Mouse (Mus musculus): ENCODE measurements at regions not wholly inside any gene's neighbourhood (a gene's known extent, or its start where the extent isn't known, plus 50 kb on each side); places are given as distances from the start of the nearest gene placed in this dataset.

- Histone ChIP-seq H3K4me3 (ENCODE audit: control insufficient read depth in 1 of 2, insufficient read depth in 1 of 2, low read depth in 2 of 2, low read length in 2 of 2) (no peak overlapping the region), H3K27me3 (ENCODE audit: control insufficient read depth in 1 of 2, insufficient read depth in 2 of 2, low read length in 2 of 2) (no peaks in the 10 kb centered on the region), H3K9me3 (replicated peaks; ENCODE audit: insufficient read depth, low read length) (no peaks in the 10 kb centered on the region), H3K79me2 (ENCODE audit: control insufficient read depth, insufficient read depth, low read length, poor library complexity) (no peaks in the 10 kb centered on the region), H3K9ac (ENCODE audit: control insufficient read depth, low read depth, low read length, poor library complexity, severe bottlenecking) (no peak overlapping the region), H3K4me1 (ENCODE audit: control insufficient read depth in 1 of 2, insufficient read depth in 2 of 2, low read length in 2 of 2) (no peaks in the 10 kb centered on the region), H3K36me3 (ENCODE audit: control insufficient read depth in 1 of 2, insufficient read depth in 2 of 2, low read length in 2 of 2) (no peaks in the 10 kb centered on the region), H3K27ac (ENCODE audit: control insufficient read depth, low read depth, low read length) (no peak overlapping the region)
- TF ChIP-seq GATA1 (IDR thresholded peaks at IDR 0.05; ENCODE audit: low read depth, low read length) = no peak
- TF ChIP-seq SMC3 (IDR thresholded peaks at IDR 0.05; ENCODE audit: low read depth, low read length) = no peak
- TF ChIP-seq BHLHE40 (IDR thresholded peaks at IDR 0.05; ENCODE audit: borderline replicate concordance, low read depth, low read length) = no peak
- no peak for TF ChIP-seq POLR2A (IDR thresholded peaks at IDR 0.05; ENCODE audit: control insufficient read depth in 1 of 2, insufficient read depth in 1 of 2, low read depth in 1 of 2, low read length in 2 of 2, poor library complexity in 1 of 2)
- no peak for TF ChIP-seq RAD21 (IDR thresholded peaks at IDR 0.05; ENCODE audit: low read depth, low read length)
- no peak for TF ChIP-seq POLR2AphosphoS5 (IDR thresholded peaks at IDR 0.05; ENCODE audit: borderline replicate concordance, low read depth, low read length)
- TF ChIP-seq HCFC1 (IDR thresholded peaks at IDR 0.05; ENCODE audit: low read depth, low read length) = no peak
- TF ChIP-seq MAX (IDR thresholded peaks at IDR 0.05; ENCODE audit: low read length) = no peak
- TF ChIP-seq ZMIZ1 (IDR thresholded peaks at IDR 0.05; ENCODE audit: low read depth, low read length) = no peak
- no peak for TF ChIP-seq KAT2A (conservative IDR thresholded peaks at IDR 0.05; ENCODE audit: low read depth, low read length)
- TF ChIP-seq TBP (IDR thresholded peaks at IDR 0.05; ENCODE audit: low read depth, low read length) = no peak
- TF ChIP-seq POLR2AphosphoS2 (IDR thresholded peaks at IDR 0.05; ENCODE audit: low read length) = no peak
- no peak for DNase-seq (ENCODE audit: low read depth, low spot score)
These were observed 460.9 kb downstream of the Nsun3 start for GRCm38 (mm10) chr16:62325534-62326244.

DNA sequence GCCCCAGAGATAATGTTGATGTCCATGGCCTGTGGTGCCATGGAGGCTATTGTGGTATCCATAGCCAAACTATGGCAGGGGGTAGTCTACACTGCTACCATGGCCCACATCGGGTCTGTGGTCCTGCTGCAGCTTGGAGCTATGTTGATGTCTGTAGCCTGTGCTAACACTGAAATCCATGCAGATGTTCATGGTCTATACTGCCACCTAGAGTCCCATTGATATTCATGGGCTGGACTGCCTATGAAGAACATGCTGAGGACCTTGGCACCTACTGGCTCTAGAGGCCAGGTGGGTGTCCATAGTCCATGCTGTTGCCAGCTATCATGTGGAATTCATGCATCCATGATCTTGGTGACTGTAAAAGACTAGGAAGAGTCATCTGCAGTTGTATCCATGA, 463.8 kb downstream of the Nsun3 start:
- Histone ChIP-seq H3K27ac (ENCODE audit: control insufficient read depth, low read depth, low read length) (no peak overlapping the region), H3K9me3 (replicated peaks; ENCODE audit: insufficient read depth, low read length) (no peaks in the 10 kb centered on the region), H3K27me3 (ENCODE audit: control insufficient read depth in 1 of 2, insufficient read depth in 2 of 2, low read length in 2 of 2) (no peaks in the 10 kb centered on the region), H3K9ac (ENCODE audit: control insufficient read depth, low read depth, low read length, poor library complexity, severe bottlenecking) (no peak overlapping the region), H3K36me3 (ENCODE audit: control insufficient read depth in 1 of 2, insufficient read depth in 2 of 2, low read length in 2 of 2) (no peaks in the 10 kb centered on the region), H3K4me3 (ENCODE audit: control insufficient read depth in 1 of 2, insufficient read depth in 1 of 2, low read depth in 2 of 2, low read length in 2 of 2) (no peak overlapping the region), H3K4me1 (ENCODE audit: control insufficient read depth in 1 of 2, insufficient read depth in 2 of 2, low read length in 2 of 2) (no peaks in the 10 kb centered on the region), H3K79me2 (ENCODE audit: control insufficient read depth, insufficient read depth, low read length, poor library complexity) (no peaks in the 10 kb centered on the region)
- DNase-seq (ENCODE audit: low read depth, low spot score) = no peak
- TF ChIP-seq MYB (IDR thresholded peaks at IDR 0.05; ENCODE audit: low read depth, low read length) (no peak), RAD21 (IDR thresholded peaks at IDR 0.05; ENCODE audit: low read depth, low read length) (no peak), ZNF384 (IDR thresholded peaks at IDR 0.05; ENCODE audit: low read depth, low read length) (no peak), CHD2 (IDR thresholded peaks at IDR 0.05; ENCODE audit: low read length) (no peak), ZKSCAN1 (IDR thresholded peaks at IDR 0.05; ENCODE audit: low read depth, low read length) (no peak), CHD1 (IDR thresholded peaks at IDR 0.05; ENCODE audit: low read depth, low read length) (no peak), NRF1 (IDR thresholded peaks at IDR 0.05; ENCODE audit: insufficient read depth, low read depth, low read length, poor library complexity, severe bottlenecking) (no peak), KAT2A (conservative IDR thresholded peaks at IDR 0.05; ENCODE audit: low read depth, low read length) (no peak), TAL1 (IDR thresholded peaks at IDR 0.05; ENCODE audit: low read length) (no peak), SMC3 (IDR thresholded peaks at IDR 0.05; ENCODE audit: low read depth, low read length) (no peak), ELF1 (IDR thresholded peaks at IDR 0.05; ENCODE audit: low read depth, low read length) (no peak)
